Mouse (Mus musculus) splenic B cell, adult 2 months (primary cell): Measurements from ENCODE around the gene Hpgd.
"Not testable (repeated sequence)": the region's sequence is repeated elsewhere in the genome, so short reads cannot be mapped to it uniquely, and the experiment has no call there.

Experiments used
- DNase-seq: peaks from one replicate; pipeline ENCODE4 v3.0.0-alpha.2; 2011; ENCODE audit warnings: low read depth, low spot score
- H3K27me3 ChIP-seq: 2 replicates; pipeline ENCODE4 v1.6.1; 2012; ENCODE audit warnings: mild to moderate bottlenecking, low read length, moderate library complexity, mixed read lengths; ENCODE audit not compliant: control insufficient read depth, poor library complexity, insufficient read depth, severe bottlenecking
- H3K36me3 ChIP-seq: 2 replicates; pipeline ENCODE4 v1.6.1; 2012; ENCODE audit warnings: mild to moderate bottlenecking, low read length, moderate library complexity, mixed read lengths; ENCODE audit not compliant: control insufficient read depth, poor library complexity, insufficient read depth, severe bottlenecking

The Hpgd gene

GRCm38 (mm10) chr8:56294373-56294877, at the start of gene Hpgd:
Hpgd (plus strand) TSS chr8:56294585.
- no peak for DNase-seq

GRCm38 (mm10) chr8:56251728-56252127, 42.7 kb upstream of the Hpgd start:
- H3K36me3 ChIP-seq, H3K27me3 ChIP-seq, DNase-seq: not testable (repeated sequence)

More at GRCm38 (mm10) chr8:56294373-56294877, at the start of gene Hpgd:
- no peaks in the 10 kb centered on the region for H3K36me3 ChIP-seq
- no peaks in the 10 kb centered on the region for H3K27me3 ChIP-seq

GRCm38 (mm10) chr8:56252314-56252713, 42.1 kb upstream of the Hpgd start:
- no peak for DNase-seq
- no peaks in the 10 kb centered on the region for H3K27me3 ChIP-seq
- no peaks in the 10 kb centered on the region for H3K36me3 ChIP-seq

GRCm38 (mm10) chr8:56261190-56261589, 33.2 kb upstream of the Hpgd start:
- no peak for DNase-seq
- no peaks in the 10 kb centered on the region for H3K36me3 ChIP-seq
- no peaks in the 10 kb centered on the region for H3K27me3 ChIP-seq

GRCm38 (mm10) chr8:56269687-56270663, 24.4 kb upstream of the Hpgd start:
- Histone ChIP-seq H3K27me3 (no peaks in the 10 kb centered on the region), H3K36me3 (no peaks in the 10 kb centered on the region)
- DNase-seq = no peak

GRCm38 (mm10) chr8:56272934-56273333, 21.5 kb upstream of the Hpgd start:
- H3K27me3 ChIP-seq = no peaks in the 10 kb centered on the region
- H3K36me3 ChIP-seq = no peaks in the 10 kb centered on the region
- DNase-seq = no peak

DNA sequence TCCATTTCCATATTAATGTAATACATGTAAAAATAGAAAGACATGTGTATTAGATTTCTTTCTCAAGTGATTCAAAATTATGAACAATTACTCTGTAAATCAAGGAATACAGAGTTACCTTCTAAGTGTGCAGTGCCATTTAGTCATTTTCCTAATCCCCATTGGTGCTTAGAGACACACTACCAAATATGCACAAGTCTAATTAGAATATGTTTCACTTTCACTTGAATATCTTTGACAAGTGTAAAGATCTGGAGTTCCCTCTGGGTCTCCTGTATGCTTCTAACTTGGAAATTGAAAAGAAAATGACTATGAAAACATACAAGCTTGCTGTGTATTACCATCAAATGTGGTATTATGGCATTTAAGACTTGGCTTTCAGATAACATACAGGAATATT, 19.1 kb upstream of the Hpgd start:
- no peak for DNase-seq
- Histone ChIP-seq H3K36me3 (no peaks in the 10 kb centered on the region), H3K27me3 (no peaks in the 10 kb centered on the region)

DNA sequence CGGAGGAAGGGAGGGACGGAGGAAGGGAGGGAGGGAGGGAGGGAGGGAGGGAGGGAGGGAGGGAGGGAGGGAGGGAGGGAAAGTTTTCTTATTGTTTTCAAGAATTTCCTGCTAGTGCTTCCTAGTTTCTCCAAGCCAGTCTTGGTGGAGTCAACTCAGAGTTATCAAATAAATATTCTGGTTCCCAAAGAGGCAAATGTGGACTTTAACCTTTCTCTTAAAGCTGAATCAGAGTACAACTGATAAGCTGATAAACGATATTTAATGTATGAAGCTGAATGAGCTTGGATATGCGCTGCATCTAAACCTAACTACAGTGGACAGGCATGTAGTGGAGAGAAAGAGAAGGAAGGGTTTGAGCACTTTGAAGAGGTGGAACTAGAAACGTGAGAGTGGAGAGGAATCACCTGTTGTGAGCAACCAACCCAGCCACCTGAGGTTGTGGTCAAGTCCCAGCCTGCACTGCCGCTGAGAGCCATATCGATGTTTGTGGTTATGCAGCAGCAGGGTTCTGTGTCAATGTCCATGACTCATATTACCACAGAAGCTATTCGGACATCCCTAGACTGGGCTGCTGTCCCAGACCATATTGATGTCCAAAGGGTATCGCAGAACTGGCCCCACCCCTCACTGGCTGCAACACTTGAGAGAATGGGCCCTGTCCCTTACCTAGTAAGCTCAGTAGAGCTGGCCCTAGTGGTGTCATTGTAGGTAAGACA, 16.4 kb upstream of the Hpgd start:
- DNase-seq = no peak
- Histone ChIP-seq H3K27me3 (no peaks in the 10 kb centered on the region), H3K36me3 (no peaks in the 10 kb centered on the region)

- DNase-seq = no peak
- Histone ChIP-seq H3K27me3 (no peaks in the 10 kb centered on the region), H3K36me3 (no peaks in the 10 kb centered on the region)
Measured at GRCm38 (mm10) chr8:56278545-56279063, 15.8 kb upstream of the Hpgd start.

- DNase-seq = no peak
- no peaks in the 10 kb centered on the region for H3K27me3 ChIP-seq
- H3K36me3 ChIP-seq = no peaks in the 10 kb centered on the region
Measured at GRCm38 (mm10) chr8:56283936-56284335, 10.4 kb upstream of the Hpgd start.

GRCm38 (mm10) chr8:56284957-56285356, 9.4 kb upstream of the Hpgd start:
- no peak for DNase-seq
- H3K27me3 ChIP-seq = no peaks in the 10 kb centered on the region
- H3K36me3 ChIP-seq = no peaks in the 10 kb centered on the region

- Histone ChIP-seq H3K36me3 (no peaks in the 10 kb centered on the region), H3K27me3 (no peaks in the 10 kb centered on the region)
- no peak for DNase-seq
Measured at GRCm38 (mm10) chr8:56286717-56287116, 7.7 kb upstream of the Hpgd start.

DNA sequence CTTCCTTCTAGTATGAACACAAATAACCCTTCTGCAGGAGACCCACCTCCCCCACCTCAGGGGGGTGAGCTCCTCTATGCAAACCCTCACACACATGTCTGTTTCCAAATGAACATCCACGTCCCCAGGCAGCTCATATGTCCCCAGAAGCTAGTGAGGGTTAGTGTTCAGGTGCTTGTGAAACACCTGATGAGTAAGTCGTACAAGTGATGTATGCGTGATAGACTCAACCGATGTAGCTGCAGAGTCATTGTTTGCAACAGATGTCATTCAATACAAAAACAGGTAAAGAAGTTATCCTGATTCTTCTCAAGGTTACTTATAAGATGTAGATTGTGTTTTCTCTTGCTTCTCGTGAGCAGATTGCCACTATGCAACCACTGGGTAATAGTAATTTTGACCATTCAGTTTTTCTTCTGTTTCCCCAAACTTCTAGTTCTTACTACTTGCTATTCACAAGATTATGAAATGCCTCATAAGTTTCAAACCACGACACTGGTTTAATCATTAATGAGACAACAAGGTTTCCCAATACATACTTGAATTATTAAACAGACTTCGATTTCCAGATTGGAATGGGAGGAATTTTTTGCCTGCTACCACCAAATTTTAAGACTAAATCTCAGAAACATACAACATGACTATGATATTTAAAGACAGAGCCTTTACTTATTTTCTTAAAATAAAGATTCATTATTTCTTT, 6.9 kb upstream of the Hpgd start:
- Histone ChIP-seq H3K27me3 (no peaks in the 10 kb centered on the region), H3K36me3 (no peaks in the 10 kb centered on the region)
- no peak for DNase-seq

GRCm38 (mm10) chr8:56292318-56292717, 2.1 kb upstream of the Hpgd start:
- no peak for DNase-seq
- Histone ChIP-seq H3K36me3 (no peaks in the 10 kb centered on the region), H3K27me3 (no peaks in the 10 kb centered on the region)
